Mouse (Mus musculus): ENCODE measurements around the gene Bscl2. TPM values are rescaled to one million over a fixed set of nuclear protein-coding genes. Genes with fewer than 3 reads are reported as not detected.
"Not testable (repeated sequence)": the region's sequence is repeated elsewhere in the genome, so short reads cannot be mapped to it uniquely, and the experiment has no call there.

Bscl2 gene
- polyA plus RNA-seq, 1 experiment, result 4.6 TPM

DNA sequence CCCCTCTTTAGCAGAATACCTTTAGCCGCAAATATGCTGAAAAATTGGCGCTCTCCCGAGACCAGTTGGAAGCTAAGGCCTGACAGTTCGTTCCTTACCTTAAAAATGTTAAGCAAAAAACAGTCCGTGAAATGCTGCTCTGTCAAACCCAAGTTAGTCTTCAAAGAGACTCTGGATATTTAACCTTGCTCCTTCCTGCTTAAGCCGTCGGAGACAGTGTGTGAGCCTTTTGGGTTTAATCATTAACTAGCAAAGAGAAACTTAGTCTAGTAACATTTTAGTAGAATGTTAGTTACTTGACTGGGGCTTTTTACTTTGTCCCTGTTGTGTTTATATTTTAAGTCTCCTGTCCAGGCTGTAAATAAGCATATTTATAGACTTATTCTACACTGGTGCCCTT, 16.1 kb upstream of the Bscl2 start:
- Histone ChIP-seq H3K4me3 (replicated peaks) (peak overlapping the region; percentile 100), H3K9me3 (ENCODE audit: control insufficient read depth, low read length) (no peaks in the 10 kb centered on the region), H3K27me3 (ENCODE audit: control insufficient read depth) (no peaks in the 10 kb centered on the region), H3K4me1 (ENCODE audit: control insufficient read depth) (peaks cover 41% of the 10 kb centered on the region), H3K36me3 (ENCODE audit: control insufficient read depth) (peaks cover 73% of the 10 kb centered on the region)
- TF ChIP-seq GATA1 (IDR thresholded peaks at IDR 0.05; ENCODE audit: low read length), result no peak
- TF ChIP-seq TAL1 (IDR thresholded peaks at IDR 0.05; ENCODE audit: low read length), result no peak

DNA sequence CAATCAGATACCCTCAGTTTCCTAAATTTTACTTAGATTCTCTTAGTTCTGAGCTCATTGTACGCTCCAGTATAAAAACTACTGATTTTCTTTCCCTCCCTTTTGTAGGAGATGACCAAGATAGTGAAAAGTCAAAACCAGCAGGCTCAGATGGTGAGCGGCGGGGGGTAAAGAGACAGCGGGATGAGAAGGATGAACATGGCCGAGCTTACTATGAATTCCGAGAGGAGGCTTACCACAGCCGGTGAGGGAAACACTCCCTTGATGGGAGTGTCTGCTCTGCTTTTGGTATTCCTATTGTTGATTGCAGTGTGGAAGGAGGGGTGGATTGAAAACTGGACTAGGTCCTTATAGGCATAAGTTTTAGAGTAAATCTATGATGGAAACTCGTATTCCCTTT, 14.6 kb upstream of the Bscl2 start:
- Histone ChIP-seq H3K4me3 (replicated peaks) (peak overlapping the region; percentile 50), H3K9me3 (ENCODE audit: control insufficient read depth, low read length) (no peaks in the 10 kb centered on the region), H3K4me1 (ENCODE audit: control insufficient read depth) (peaks cover 28% of the 10 kb centered on the region), H3K36me3 (ENCODE audit: control insufficient read depth) (peaks cover 76% of the 10 kb centered on the region), H3K27me3 (ENCODE audit: control insufficient read depth) (no peaks in the 10 kb centered on the region)
- no peak for TF ChIP-seq GATA1 (IDR thresholded peaks at IDR 0.05; ENCODE audit: low read length)
- no peak for TF ChIP-seq TAL1 (IDR thresholded peaks at IDR 0.05; ENCODE audit: low read length)

DNA sequence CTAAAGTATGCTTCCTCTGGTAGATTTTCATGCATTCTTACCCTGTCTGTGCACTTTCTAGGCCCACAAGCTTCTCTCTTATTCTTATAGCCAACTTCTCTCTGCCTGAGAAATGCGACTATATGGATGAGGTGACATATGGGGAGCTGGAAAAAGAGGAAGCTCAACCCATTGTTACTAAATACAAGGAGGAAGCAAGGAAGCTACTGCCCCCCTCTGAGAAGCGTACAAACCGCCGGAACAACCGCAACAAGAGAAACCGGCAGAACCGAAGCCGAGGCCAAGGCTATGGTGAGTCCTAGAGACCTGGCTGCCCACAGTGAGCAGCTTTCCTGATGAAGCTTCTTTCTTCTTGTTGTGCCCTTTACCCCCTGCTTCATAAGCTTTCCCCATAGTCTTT, 7.6 kb upstream of the Bscl2 start, which contains the start of gene AC129217.1:
Gene AC129217.1, plus strand, starts transcription at position 114 of the 400 bp plus-strand sequence.
- Histone ChIP-seq H3K27me3 (ENCODE audit: control insufficient read depth) (no peaks in the 10 kb centered on the region), H3K36me3 (ENCODE audit: control insufficient read depth) (peaks cover 100% of the 10 kb centered on the region), H3K4me1 (ENCODE audit: control insufficient read depth) (peaks cover 8% of the 10 kb centered on the region), H3K4me3 (replicated peaks) (no peak within 1 kb of the TSS), H3K9me3 (ENCODE audit: control insufficient read depth, low read length) (no peaks in the 10 kb centered on the region)
- TF ChIP-seq GATA1 (IDR thresholded peaks at IDR 0.05; ENCODE audit: low read length), result no peak

DNA sequence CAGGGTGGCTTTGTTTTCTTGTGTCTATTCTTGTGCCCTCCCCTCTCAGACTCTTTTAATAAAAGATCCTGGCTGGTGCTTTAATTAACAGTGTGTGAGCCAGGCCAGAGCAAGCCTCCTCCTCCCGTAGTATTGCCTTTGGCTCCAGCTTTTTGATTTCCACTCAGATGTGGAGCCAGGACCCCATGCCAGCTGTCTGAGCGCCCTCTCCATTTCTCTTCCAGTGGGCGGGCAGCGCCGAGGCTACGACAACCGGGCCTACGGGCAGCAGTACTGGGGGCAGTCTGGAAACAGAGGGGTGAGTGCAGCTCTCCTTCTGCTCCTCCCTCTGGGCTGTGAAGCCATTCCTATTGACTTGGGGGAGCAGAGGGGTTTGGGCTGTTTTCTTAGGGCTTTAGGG, 6.6 kb upstream of the Bscl2 start:
- Histone ChIP-seq H3K4me3 (replicated peaks) (no peak overlapping the region), H3K4me1 (ENCODE audit: control insufficient read depth) (peaks cover 9% of the 10 kb centered on the region), H3K36me3 (ENCODE audit: control insufficient read depth) (peaks cover 100% of the 10 kb centered on the region), H3K9me3 (ENCODE audit: control insufficient read depth, low read length) (no peaks in the 10 kb centered on the region), H3K27me3 (ENCODE audit: control insufficient read depth) (no peaks in the 10 kb centered on the region)
- TF ChIP-seq TAL1 (IDR thresholded peaks at IDR 0.05; ENCODE audit: low read length), result no peak
- no peak for TF ChIP-seq GATA1 (IDR thresholded peaks at IDR 0.05; ENCODE audit: low read length)

DNA sequence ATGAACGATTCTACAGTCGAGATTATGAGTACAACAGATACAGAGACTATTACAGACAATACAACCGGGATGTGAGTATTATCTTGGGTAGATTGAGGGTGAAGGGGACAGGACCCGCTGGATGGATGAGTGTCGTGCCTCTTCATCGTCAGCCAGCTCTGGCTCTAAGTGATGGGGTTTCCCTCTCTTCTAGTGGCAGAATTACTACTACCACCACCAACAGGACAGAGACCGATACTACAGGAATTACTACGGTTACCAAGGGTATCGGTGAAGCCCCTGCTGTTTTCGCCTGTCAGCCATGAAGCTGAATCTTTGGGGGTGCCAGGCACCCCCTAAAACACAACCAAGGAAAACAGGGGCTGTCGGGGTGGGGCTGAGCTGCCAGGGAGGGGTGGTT, 6.0 kb upstream of the Bscl2 start:
- TF ChIP-seq GATA1 (IDR thresholded peaks at IDR 0.05; ENCODE audit: low read length) (no peak), TAL1 (IDR thresholded peaks at IDR 0.05; ENCODE audit: low read length) (no peak)
- H3K9me3 ChIP-seq (ENCODE audit: control insufficient read depth, low read length), result no peaks in the 10 kb centered on the region
- peaks cover 10% of the 10 kb centered on the region for H3K4me1 ChIP-seq (ENCODE audit: control insufficient read depth)
- no peak overlapping the region for H3K4me3 ChIP-seq (replicated peaks)
- peaks cover 100% of the 10 kb centered on the region for H3K36me3 ChIP-seq (ENCODE audit: control insufficient read depth)
- no peaks in the 10 kb centered on the region for H3K27me3 ChIP-seq (ENCODE audit: control insufficient read depth)

DNA sequence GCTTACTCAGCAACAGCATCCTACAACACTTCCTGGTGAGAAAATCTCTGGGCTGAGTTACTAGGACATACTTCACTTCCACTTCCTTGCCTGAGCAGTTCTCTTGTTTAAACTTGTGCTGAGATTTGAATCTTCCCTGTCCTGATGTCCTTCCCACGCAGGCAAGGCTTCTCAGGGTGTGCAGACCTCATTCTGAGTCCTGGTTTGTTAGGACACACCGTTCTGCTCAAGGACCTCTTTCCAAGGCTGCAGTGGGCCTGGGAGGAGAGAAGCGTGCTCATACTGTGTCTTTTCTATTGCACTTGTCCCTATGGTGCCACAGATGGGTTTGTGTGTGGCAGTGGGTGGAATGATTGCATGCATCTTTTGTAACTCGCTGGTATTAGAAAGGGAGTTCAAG, 4.3 kb upstream of the Bscl2 start:
- Histone ChIP-seq H3K36me3 (ENCODE audit: control insufficient read depth) (peaks cover 85% of the 10 kb centered on the region), H3K4me1 (ENCODE audit: control insufficient read depth) (peaks cover 21% of the 10 kb centered on the region), H3K4me3 (replicated peaks) (no peak overlapping the region), H3K27me3 (ENCODE audit: control insufficient read depth) (no peaks in the 10 kb centered on the region), H3K9me3 (ENCODE audit: control insufficient read depth, low read length) (no peaks in the 10 kb centered on the region)
- no peak for TF ChIP-seq TAL1 (IDR thresholded peaks at IDR 0.05; ENCODE audit: low read length)
- TF ChIP-seq GATA1 (IDR thresholded peaks at IDR 0.05; ENCODE audit: low read length), result no peak

DNA sequence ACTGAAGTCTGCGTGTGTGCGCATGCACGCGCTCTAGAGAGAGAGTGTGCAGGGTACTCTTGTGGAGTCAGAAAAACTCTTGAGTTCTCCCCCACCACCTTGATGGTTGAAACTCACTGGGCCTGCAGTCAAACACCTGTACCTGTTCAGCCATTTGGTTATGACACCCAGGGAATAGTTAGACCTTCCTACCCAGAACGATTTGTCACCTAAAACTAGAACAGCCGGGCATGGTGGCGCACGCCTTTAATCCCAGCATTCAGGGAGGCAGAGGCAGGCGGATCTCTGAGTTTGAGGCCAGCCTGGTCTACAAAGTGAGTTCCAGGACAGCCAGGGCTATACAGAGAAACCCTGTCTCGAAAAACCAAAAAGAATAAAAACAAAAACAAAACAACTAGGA, 940 bp upstream of the Bscl2 start:
- peaks cover 51% of the 10 kb centered on the region for H3K4me1 ChIP-seq (ENCODE audit: control insufficient read depth)
- H3K4me3 ChIP-seq (replicated peaks); H3K27me3 ChIP-seq (ENCODE audit: control insufficient read depth); H3K9me3 ChIP-seq (ENCODE audit: control insufficient read depth, low read length): not testable (repeated sequence)
- H3K36me3 ChIP-seq (ENCODE audit: control insufficient read depth), result peaks cover 55% of the 10 kb centered on the region

DNA sequence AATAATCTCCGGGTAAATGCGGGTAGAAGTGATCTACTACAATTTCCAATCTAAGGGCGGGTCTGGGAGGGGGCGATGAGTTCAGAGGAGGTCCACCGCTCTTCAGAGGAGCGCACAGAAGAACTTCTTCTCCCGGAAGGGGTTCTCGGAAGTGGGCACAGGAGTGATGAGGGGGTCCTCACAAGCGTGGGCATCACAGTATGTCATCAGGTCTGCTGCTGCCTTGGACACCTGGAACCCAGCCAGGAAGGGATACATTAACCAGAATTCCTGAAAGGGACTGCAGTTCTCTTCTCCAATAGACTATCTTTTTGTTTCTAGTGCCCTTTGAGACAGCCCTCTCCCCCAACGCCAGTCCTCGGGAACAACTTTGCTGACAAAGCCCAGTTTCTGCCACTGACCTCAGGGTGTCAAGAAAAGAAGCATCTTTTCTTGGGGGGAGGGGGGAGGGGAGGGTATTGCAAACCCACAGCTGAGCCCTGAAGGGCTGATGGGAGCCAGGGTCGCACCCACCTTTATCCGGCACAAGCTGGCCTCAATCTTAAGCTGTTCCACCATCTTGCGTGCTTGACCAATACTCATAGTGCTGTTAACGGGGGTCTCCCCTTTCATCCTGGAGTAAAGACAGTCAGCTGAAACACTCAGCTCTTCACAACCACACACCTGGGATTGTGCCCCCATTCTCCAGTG, 919 bp downstream of the Bscl2 start:
- peaks cover 50% of the 10 kb centered on the region for H3K36me3 ChIP-seq (ENCODE audit: control insufficient read depth)
- peaks cover 51% of the 10 kb centered on the region for H3K4me1 ChIP-seq (ENCODE audit: control insufficient read depth)
- H3K27me3 ChIP-seq (ENCODE audit: control insufficient read depth), result no peaks in the 10 kb centered on the region
- no peak for TF ChIP-seq TAL1 (IDR thresholded peaks at IDR 0.05; ENCODE audit: low read length)
- no peak for TF ChIP-seq GATA1 (IDR thresholded peaks at IDR 0.05; ENCODE audit: low read length)
- peak overlapping the region; percentile 86 for H3K4me3 ChIP-seq (replicated peaks)
- no peaks in the 10 kb centered on the region for H3K9me3 ChIP-seq (ENCODE audit: control insufficient read depth, low read length)

DNA sequence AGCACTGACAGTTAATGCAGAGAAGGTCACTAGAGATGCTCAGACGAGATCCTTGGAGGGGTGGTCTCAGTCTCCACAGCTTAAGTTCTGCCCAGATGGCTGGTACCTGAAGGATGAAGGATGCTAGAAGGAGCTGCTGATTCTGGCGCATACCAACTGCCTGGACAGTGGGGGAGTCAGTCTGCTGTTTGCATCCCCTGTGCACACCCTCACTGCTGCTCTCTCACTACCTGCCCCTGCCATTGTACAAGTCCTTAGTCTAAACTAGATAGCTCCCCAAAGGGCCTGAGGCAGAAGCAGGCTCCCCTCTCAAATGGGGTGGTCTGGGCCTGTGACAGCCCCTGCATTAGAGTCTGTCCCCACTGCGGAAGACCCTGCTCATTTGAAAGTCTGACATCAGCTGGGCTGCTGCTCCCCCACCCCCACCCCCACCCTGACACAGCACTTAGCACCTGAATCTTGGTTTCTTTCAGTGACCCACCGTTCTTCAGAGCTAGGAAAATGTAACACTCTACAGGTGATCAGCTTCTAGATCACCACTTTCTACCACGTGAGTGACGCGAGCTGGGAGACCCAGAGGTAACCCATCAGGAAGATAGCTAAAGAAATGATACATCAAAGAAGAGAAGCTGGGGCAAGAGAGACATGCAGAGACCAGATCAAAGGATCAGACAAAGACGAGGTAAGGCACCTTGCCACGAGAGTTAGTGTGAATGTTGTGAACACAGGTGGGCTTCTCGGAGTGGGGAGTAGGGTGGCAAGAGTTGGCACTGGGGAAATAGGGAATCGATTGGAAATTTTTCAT, 2.0 kb downstream of the Bscl2 start, which contains the start of gene Gng3:
Gene Gng3, minus strand, starts transcription at position 92 of the 805 bp plus-strand sequence.
- no peaks in the 10 kb centered on the region for H3K27me3 ChIP-seq (ENCODE audit: control insufficient read depth)

More for the DNA sequence above, 2.0 kb downstream of the Bscl2 start, which contains the start of gene Gng3:
- peak within 1 kb of the TSS; percentile 86 for H3K4me3 ChIP-seq (replicated peaks)
- H3K9me3 ChIP-seq (ENCODE audit: control insufficient read depth, low read length), result no peaks in the 10 kb centered on the region
- TF ChIP-seq TAL1 (IDR thresholded peaks at IDR 0.05; ENCODE audit: low read length) (no peak), GATA1 (IDR thresholded peaks at IDR 0.05; ENCODE audit: low read length) (no peak)
- H3K4me1 ChIP-seq (ENCODE audit: control insufficient read depth), result peaks cover 51% of the 10 kb centered on the region
- H3K36me3 ChIP-seq (ENCODE audit: control insufficient read depth), result peaks cover 44% of the 10 kb centered on the region

Measured in erythroblast, embryonic 14.5 days (primary cell).